Mouse (Mus musculus) embryonic fibroblast, embryonic 13.5 days (primary cell): ENCODE measurements at regions not wholly inside any gene's neighbourhood (a gene's known extent, or its start where the extent isn't known, plus 50 kb on each side); places are given as distances from the start of the nearest gene placed in this dataset.
"Not testable (repeated sequence)": the region's sequence is repeated elsewhere in the genome, so short reads cannot be mapped to it uniquely, and the experiment has no call there.

Source experiments
- CTCF ChIP-seq: IDR thresholded peaks from 2 replicates; pipeline ENCODE4 v1.5.1; 2011; ENCODE audit warnings: mild to moderate bottlenecking, control low read depth, low read length, moderate library complexity, borderline replicate concordance; ENCODE audit not compliant: insufficient read depth
- POLR2A ChIP-seq: IDR thresholded peaks from 2 replicates; pipeline ENCODE4 v1.6.1; 2011; ENCODE audit warnings: low read depth, mild to moderate bottlenecking, control low read depth, low read length, moderate library complexity

DNA sequence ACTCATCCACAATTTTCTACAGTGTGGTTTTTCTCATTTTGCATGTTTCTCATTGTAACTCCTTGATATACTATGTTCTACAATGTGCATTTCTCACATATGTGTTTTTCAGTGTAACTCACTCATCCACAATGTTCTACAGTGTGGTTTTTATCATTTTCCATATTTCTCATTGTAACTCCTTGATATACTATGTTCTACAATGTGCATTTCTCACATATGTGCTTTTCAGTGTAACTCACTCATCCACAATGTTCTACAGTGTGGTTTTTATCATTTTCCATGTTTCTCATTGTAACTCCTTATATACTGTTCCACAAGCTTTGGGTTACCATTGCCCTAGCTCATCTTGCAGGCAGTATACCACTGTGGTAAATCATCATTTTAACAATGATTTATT, 450.9 kb upstream of the Tnc start:
- TF ChIP-seq POLR2A, CTCF: not testable (repeated sequence)
